14 mouse cellular contexts compared by ENCODE assay signal in the genomic region with DNA sequence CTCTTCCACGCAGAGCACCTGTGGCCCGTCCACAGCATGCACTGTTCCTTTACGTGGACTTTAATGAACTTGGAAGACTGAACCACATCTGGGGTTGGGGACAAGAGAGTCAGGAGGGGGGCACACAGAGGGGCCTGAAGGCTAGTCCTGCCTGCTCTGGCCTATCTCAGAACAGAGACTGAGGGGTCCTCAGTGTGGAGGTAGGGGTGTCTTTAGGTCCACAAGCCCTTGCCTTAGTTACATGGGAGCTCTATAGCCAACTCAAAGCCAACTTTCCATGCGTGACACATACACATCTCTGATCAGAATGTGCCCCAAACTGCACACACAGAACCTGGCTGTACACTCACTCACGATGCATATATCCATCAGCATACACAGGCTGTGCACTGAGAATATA. TPM values are rescaled to one million over a fixed set of nuclear protein-coding genes. Genes with fewer than 3 reads are reported as not detected.
DNase-seq lines count a peak whose midpoint lies in the region; ATAC-seq and TF ChIP-seq lines count a peak whose summit lies in the region.
"Had no signal": no experiment of that assay in that cellular context is flagged by ENCODE, and none has a peak within 500 bp of the region (broad histone marks: within the 10 kb centered on the region; RNA-seq: fewer than 3 reads in every experiment).

No protein-coding gene starts in this region.

- H3K4me3 ChIP-seq in hindbrain, embryonic 10.5 days = peak overlapping the region; percentile 49; the same call in 1 of the 2 replicates
- peak overlapping the region; percentile 48 for H3K4me3 ChIP-seq in midbrain, embryonic 13.5 days (replicated peaks)
- peak overlapping the region; percentile 64 for H3K4me3 ChIP-seq in olfactory bulb, adult 2 months (ENCODE audit: insufficient read depth, low read depth, low read length)

- WGBS in hindbrain, embryonic 10.5 days = 10% methylated on average over 5 of the region's 5 CpGs
- 15% methylated on average over 5 of the region's 5 CpGs for WGBS in midbrain, embryonic 13.5 days
- WGBS in olfactory bulb, adult 2 months = 53% methylated on average over 5 of the region's 5 CpGs

- H3K9ac ChIP-seq in midbrain, embryonic 13.5 days (replicated peaks) = peak overlapping the region; percentile 78
- H3K9ac ChIP-seq: liver, embryonic 14.5 days had no signal

- H3K36me3 ChIP-seq in hindbrain, embryonic 10.5 days = no peaks in the 10 kb centered on the region
- H3K36me3 ChIP-seq in midbrain, embryonic 13.5 days = no peaks in the 10 kb centered on the region

- no peaks in the 10 kb centered on the region for H3K9me3 ChIP-seq in hindbrain, embryonic 10.5 days
- no peaks in the 10 kb centered on the region for H3K9me3 ChIP-seq in midbrain, embryonic 13.5 days

- no peak for TF ChIP-seq CTCF in olfactory bulb, adult 2 months (IDR thresholded peaks at IDR 0.05; ENCODE audit: insufficient read depth, low read depth, low read length)

- peak; percentile 14 for DNase-seq in right cerebral cortex, postnatal 4 days
- DNase-seq in right cerebral cortex, adult 18-20 months = no peak
- DNase-seq in hindbrain, embryonic 10.5 days (ENCODE audit: low spot score) = peak; percentile 25
- no peak for DNase-seq in B cell, adult 2 months
- no peak for DNase-seq in lung, postnatal 36 days
- no peak for DNase-seq in gastrocnemius, postnatal 25 days
- DNase-seq: adrenal gland, adult 8-10 months; kidney, adult 2 months had no signal

- no peak for TF ChIP-seq POLR2A in olfactory bulb, adult 2 months (IDR thresholded peaks at IDR 0.05; ENCODE audit: insufficient read depth, low read depth, low read length)

- H3K27ac ChIP-seq in hindbrain, embryonic 10.5 days = peak overlapping the region; percentile 56; the same call in 1 of the 2 replicates
- peak overlapping the region; percentile 98 for H3K27ac ChIP-seq in midbrain, embryonic 13.5 days
- H3K27ac ChIP-seq in olfactory bulb, adult 2 months (ENCODE audit: insufficient read depth, low read depth, low read length) = peak overlapping the region; percentile 53
- H3K27ac ChIP-seq: liver, embryonic 14.5 days had no signal

- H3K27me3 ChIP-seq in hindbrain, embryonic 10.5 days (ENCODE audit: insufficient read depth, poor library complexity, severe bottlenecking) = peaks cover 100% of the 10 kb centered on the region
- H3K27me3 ChIP-seq in midbrain, embryonic 13.5 days = peaks cover 82% of the 10 kb centered on the region

- H3K4me1 ChIP-seq in hindbrain, embryonic 10.5 days (replicated peaks) = peaks cover 81% of the 10 kb centered on the region
- peaks cover 95% of the 10 kb centered on the region for H3K4me1 ChIP-seq in midbrain, embryonic 13.5 days (replicated peaks)
- H3K4me1 ChIP-seq in olfactory bulb, adult 2 months (ENCODE audit: control insufficient read depth, insufficient read depth, low read length) = peaks cover 41% of the 10 kb centered on the region

- ATAC-seq in midbrain, embryonic 13.5 days = no peak
- ATAC-seq: Patski had no signal

- H3K4me2 ChIP-seq in midbrain, embryonic 13.5 days (replicated peaks) = peak overlapping the region; percentile 73

RNA-seq across cellular contexts. Expression of a gene that starts 52.9 kb away (rescaled TPM):
- not detected in 2 replicates for polyA plus RNA-seq in hindbrain, embryonic 10.5 days (2016; fragmentation: Nextera tagmentation; extraction: Ambion mirVana)
- polyA plus RNA-seq in midbrain, embryonic 13.5 days (2015; fragmentation: Nextera tagmentation; extraction: Ambion mirVana) = 0.12 TPM in 1 of 2 replicates, not detected in the other
- polyA plus RNA-seq in olfactory bulb, adult 2 months (2012; ENCODE audit: insufficient read depth, insufficient read length, low replicate concordance, missing spikeins) = not detected in 2 replicates
- total RNA-seq in gastrocnemius, postnatal 25 days (2021) = not detected
- total RNA-seq: layer of hippocampus, adult 8-10 months; left cerebral cortex, postnatal 36 days had no signal
- polyA plus RNA-seq: Patski had no signal

RNA-seq across cellular contexts. Expression of a gene that starts 59.5 kb away (rescaled TPM):
- 10.2 and 15.1 TPM in 2 replicates for polyA plus RNA-seq in hindbrain, embryonic 10.5 days (2016; fragmentation: Nextera tagmentation; extraction: Ambion mirVana)
- 15.1 and 16.9 TPM in 2 replicates for polyA plus RNA-seq in midbrain, embryonic 13.5 days (2015; fragmentation: Nextera tagmentation; extraction: Ambion mirVana)
- polyA plus RNA-seq in olfactory bulb, adult 2 months (2012; ENCODE audit: insufficient read depth, insufficient read length, low replicate concordance, missing spikeins) = 460 TPM in 1 of 2 replicates, not detected in the other
- total RNA-seq in gastrocnemius, postnatal 25 days (2021) = 100 to 1,000 TPM; 156 to 164 TPM

Comparison
In these comparisons a context has a peak if more than half of its experiments do, and no peak if none do; other contexts are left out.
1. DNase-seq: peak in right cerebral cortex, postnatal 4 days (single experiment) and hindbrain, embryonic 10.5 days (single experiment); none in right cerebral cortex, adult 18-20 months (single experiment), B cell, adult 2 months (0 of 2), lung, postnatal 36 days (single experiment) and gastrocnemius, postnatal 25 days (single experiment).
2. Peak in every context shown above with its lines, with median percentiles within 50 percentile points of each other: H3K27ac ChIP-seq and H3K4me3 ChIP-seq.